Mouse (Mus musculus) forebrain, postnatal 0 days (tissue): ENCODE results near the gene Ssbp1. TPM values are rescaled to one million over a fixed set of nuclear protein-coding genes. Genes with fewer than 3 reads are reported as not detected.

ENCODE experiments used
- ATAC-seq: fragments of 200-750 bp; cut with Nextera tagmentation; 2 replicates; pipeline ENCODE4 v1.8.0; 2017; ENCODE audit warnings: mild to moderate bottlenecking, moderate library complexity
- DNase-seq: peaks from one replicate; pipeline ENCODE4 v3.0.0-alpha.2; 2015
- H3K27ac ChIP-seq: fragments of 300-500 bp; sonication (generic); 2 replicates; pipeline ENCODE4 v1.5.1; 2014; ENCODE audit warnings: low read depth, mild to moderate bottlenecking, antibody characterized with exemption, low read length, moderate library complexity, mixed read lengths
- H3K27me3 ChIP-seq: fragments of 300-500 bp; sonication (generic); 2 replicates; pipeline ENCODE4 v1.6.1; 2014; ENCODE audit warnings: mild to moderate bottlenecking, low read length, mixed read lengths; ENCODE audit not compliant: insufficient read depth
- H3K36me3 ChIP-seq: fragments of 300-500 bp; sonication (generic); 2 replicates; pipeline ENCODE4 v1.6.1; 2014; ENCODE audit warnings: mild to moderate bottlenecking, moderate library complexity; ENCODE audit not compliant: insufficient read depth
- H3K4me1 ChIP-seq: fragments of 300-500 bp; sonication (generic); 2 replicates; pipeline ENCODE4 v1.6.1; 2014; ENCODE audit warnings: antibody characterized with exemption; ENCODE audit not compliant: insufficient read depth
- H3K4me2 ChIP-seq: fragments of 300-500 bp; sonication (generic); 2 replicates; pipeline ENCODE4 v1.6.1; 2014; ENCODE audit warnings: low read depth, mild to moderate bottlenecking, moderate library complexity
- H3K4me3 ChIP-seq: fragments of 300-500 bp; sonication (generic); 2 replicates; pipeline ENCODE4 v1.5.1; 2014; ENCODE audit warnings: low read depth, low read length, mixed read lengths
- H3K9ac ChIP-seq: fragments of 300-500 bp; sonication (generic); 2 replicates; pipeline ENCODE4 v1.6.1; 2014; ENCODE audit warnings: mild to moderate bottlenecking
- H3K9me3 ChIP-seq: fragments of 300-500 bp; sonication (generic); 2 replicates; pipeline ENCODE4 v1.6.1; 2016; ENCODE audit warnings: low read length
- CTCF ChIP-seq: sonication (generic); IDR thresholded peaks from 2 replicates; pipeline ENCODE4 v1.5.1; 2016; ENCODE audit warnings: antibody characterized with exemption, control low read depth, low read depth
- WGBS: fragments of 180-500 bp; shearing (Covaris S2); extraction: QIAGEN DNeasy Blood & Tissue Kit; methylation state at CpG from one replicate; pipeline ENCODE4 v1.1.7; 2014; 5-methylcytosine and 5-hydroxymethylcytosine counted together
- polyA plus RNA-seq: library from polyadenylated mRNA; unstranded; fragments of >200 nt; fragmentation: Nextera tagmentation; extraction: Ambion mirVana; gene quantifications from 2 replicates; pipeline ENCODE4 v1.2.1, GENCODE M21; 2015
- total RNA-seq: library from RNA; depleted of rRNA; stranded (reverse); fragments of >200 nt; gene quantifications from 2 replicates; pipeline ENCODE4 v1.2.3, GENCODE M21; 2014

The Ssbp1 gene
- total and polyA plus RNA-seq, 2 experiments from 2014 or later, result 25.3 to 77.2 TPM

- 45% methylated on average over 3 of the region's 3 CpGs for WGBS
- H3K27ac ChIP-seq, result peak overlapping the region; percentile 51; the same call in 1 of the 2 replicates
- peaks cover 35% of the 10 kb centered on the region for H3K4me1 ChIP-seq
- no peak for TF ChIP-seq CTCF
- no peaks in the 10 kb centered on the region for H3K36me3 ChIP-seq
- no peaks in the 10 kb centered on the region for H3K9me3 ChIP-seq
- ATAC-seq (no peak), DNase-seq (peak; percentile 22)
- H3K4me2 ChIP-seq, result 0 out of 2 replicates have a peak overlapping the region, but pooled peaks have one; percentile 6
- no peaks in the 10 kb centered on the region for H3K27me3 ChIP-seq
- H3K9ac ChIP-seq, result no peak overlapping the region
- H3K4me3 ChIP-seq, result no peak overlapping the region
These were observed 40.3 kb upstream of the Ssbp1 start for GRCm38 (mm10) chr6:40430878-40431277.

- Histone ChIP-seq H3K4me3 (no peak overlapping the region), H3K27ac (peak overlapping the region; percentile 64), H3K9me3 (no peaks in the 10 kb centered on the region), H3K9ac (no peak overlapping the region), H3K4me2 (0 out of 2 replicates have a peak overlapping the region, but pooled peaks have one; percentile 6), H3K27me3 (no peaks in the 10 kb centered on the region), H3K4me1 (peaks cover 35% of the 10 kb centered on the region), H3K36me3 (no peaks in the 10 kb centered on the region)
- 54% methylated on average over 4 of the region's 4 CpGs for WGBS
- ATAC-seq (no peak), DNase-seq (peak; percentile 33)
- no peak for TF ChIP-seq CTCF
These were observed 39.8 kb upstream of the Ssbp1 start for GRCm38 (mm10) chr6:40431356-40431755.

- no peaks in the 10 kb centered on the region for H3K36me3 ChIP-seq
These were observed 39.3 kb upstream of the Ssbp1 start for GRCm38 (mm10) chr6:40431812-40432211.

GRCm38 (mm10) chr6:40432346-40433275 lies 38.5 kb upstream of the Ssbp1 start:
- Histone ChIP-seq H3K4me1 (peaks cover 35% of the 10 kb centered on the region), H3K27me3 (no peaks in the 10 kb centered on the region), H3K9me3 (no peaks in the 10 kb centered on the region), H3K9ac (no peak overlapping the region), H3K36me3 (no peaks in the 10 kb centered on the region), H3K4me2 (peak overlapping the region; percentile 32), H3K4me3 (peak overlapping the region; percentile 1; the same call in 1 of the 2 replicates), H3K27ac (peak overlapping the region; percentile 64)
- DNase-seq (peak; percentile 92), ATAC-seq (peak; percentile 74)
- 58% methylated on average over 17 of the region's 17 CpGs for WGBS
- no peak for TF ChIP-seq CTCF

More at GRCm38 (mm10) chr6:40431812-40432211, 39.3 kb upstream of the Ssbp1 start:
- no peak for TF ChIP-seq CTCF
- DNase-seq (no peak), ATAC-seq (no peak)
- no peaks in the 10 kb centered on the region for H3K9me3 ChIP-seq
- H3K4me3 ChIP-seq, result 0 out of 2 replicates have a peak overlapping the region, but pooled peaks have one; percentile 1
- H3K9ac ChIP-seq, result no peak overlapping the region
- H3K4me2 ChIP-seq, result peak overlapping the region; percentile 32
- no peaks in the 10 kb centered on the region for H3K27me3 ChIP-seq
- peaks cover 35% of the 10 kb centered on the region for H3K4me1 ChIP-seq
- peak overlapping the region; percentile 64; the same call in 1 of the 2 replicates for H3K27ac ChIP-seq

- Histone ChIP-seq H3K36me3 (no peaks in the 10 kb centered on the region), H3K4me1 (peaks cover 26% of the 10 kb centered on the region), H3K4me2 (peak overlapping the region; percentile 80), H3K4me3 (peak overlapping the region; percentile 91), H3K27ac (peak overlapping the region; percentile 94), H3K9ac (peak overlapping the region; percentile 84), H3K9me3 (no peaks in the 10 kb centered on the region), H3K27me3 (no peaks in the 10 kb centered on the region)
- TF ChIP-seq CTCF, result no peak
- 3% methylated on average over 7 of the region's 7 CpGs for WGBS
- no peak for ATAC-seq
- peak; percentile 22 for DNase-seq
These were observed 36.5 kb upstream of the Ssbp1 start for GRCm38 (mm10) chr6:40434697-40435096.

GRCm38 (mm10) chr6:40435151-40436046 lies 35.8 kb upstream of the Ssbp1 start:
- Histone ChIP-seq H3K4me3 (peak overlapping the region; percentile 91), H3K36me3 (no peaks in the 10 kb centered on the region), H3K27me3 (no peaks in the 10 kb centered on the region), H3K4me2 (peak overlapping the region; percentile 80), H3K9ac (peak overlapping the region; percentile 84), H3K9me3 (no peaks in the 10 kb centered on the region), H3K27ac (peak overlapping the region; percentile 94), H3K4me1 (peaks cover 24% of the 10 kb centered on the region)
- peak; percentile 59 for ATAC-seq
- peak; percentile 47 for TF ChIP-seq CTCF
- WGBS, result 2% methylated on average over 67 of the region's 72 CpGs
- DNase-seq, result peak; percentile 80
